Mouse (Mus musculus) gastrocnemius, adult 18-20 months (tissue): Measurements from ENCODE around the gene Ttc3. TPM values are rescaled to one million over a fixed set of nuclear protein-coding genes. Genes with fewer than 3 reads are reported as not detected.
"Not testable (repeated sequence)": the region's sequence is repeated elsewhere in the genome, so short reads cannot be mapped to it uniquely, and the experiment has no call there.

Source experiments
- DNase-seq: peaks from one replicate; pipeline ENCODE4 v3.0.0; 2021; ENCODE audit warnings: low spot score
- total RNA-seq, 2 experiments: library from RNA; stranded (reverse); gene quantifications; 2 replicates each; pipeline ENCODE4 v1.2.3; 2021

Gene Ttc3
- total RNA-seq, 2 experiments from 2014 or later, result 59.4 to 61.8 TPM

- no peak for DNase-seq
Observed at GRCm38 (mm10) chr16:94420498-94420897, 50.1 kb downstream of the Ttc3 start.

- DNase-seq, result no peak
Observed at GRCm38 (mm10) chr16:94428948-94429347, 58.5 kb downstream of the Ttc3 start.

GRCm38 (mm10) chr16:94435495-94436234, 65.2 kb downstream of the Ttc3 start:
- DNase-seq, result no peak

GRCm38 (mm10) chr16:94436801-94437200, 66.4 kb downstream of the Ttc3 start:
- no peak for DNase-seq

GRCm38 (mm10) chr16:94441361-94441760, 70.9 kb downstream of the Ttc3 start:
- no peak for DNase-seq

- no peak for DNase-seq
Observed at GRCm38 (mm10) chr16:94449151-94449550, 78.7 kb downstream of the Ttc3 start.

- DNase-seq, result no peak
Observed at GRCm38 (mm10) chr16:94449632-94450031, 79.2 kb downstream of the Ttc3 start.

GRCm38 (mm10) chr16:94451545-94452488, 81.4 kb downstream of the Ttc3 start:
- no peak for DNase-seq

GRCm38 (mm10) chr16:94452768-94453167, 82.3 kb downstream of the Ttc3 start:
- no peak for DNase-seq

- DNase-seq, result no peak
Observed at GRCm38 (mm10) chr16:94454146-94454545, 83.7 kb downstream of the Ttc3 start.

- DNase-seq, result no peak
Observed at GRCm38 (mm10) chr16:94464067-94464466, 93.6 kb downstream of the Ttc3 start.

- no peak for DNase-seq
Observed at GRCm38 (mm10) chr16:94465900-94466299, 95.5 kb downstream of the Ttc3 start.

GRCm38 (mm10) chr16:94466317-94466716, 95.9 kb downstream of the Ttc3 start:
- DNase-seq, result not testable (repeated sequence)

GRCm38 (mm10) chr16:94467337-94468055, 97.1 kb downstream of the Ttc3 start:
- peak; percentile 87 for DNase-seq

- peak; percentile 16 for DNase-seq
Observed at GRCm38 (mm10) chr16:94468391-94468790, 98.0 kb downstream of the Ttc3 start.

GRCm38 (mm10) chr16:94472515-94472951, 102.1 kb downstream of the Ttc3 start:
- DNase-seq, result peak; percentile 81

- DNase-seq, result peak; percentile 10
Observed at GRCm38 (mm10) chr16:94473086-94473822, 102.8 kb downstream of the Ttc3 start.

- DNase-seq, result no peak
Observed at GRCm38 (mm10) chr16:94484752-94485535, 114.5 kb downstream of the Ttc3 start.

- DNase-seq, result no peak
Observed at GRCm38 (mm10) chr16:94487341-94487740, 116.9 kb downstream of the Ttc3 start.

GRCm38 (mm10) chr16:94489326-94489725, 118.9 kb downstream of the Ttc3 start:
- no peak for DNase-seq
